Mouse (Mus musculus): ENCODE data around the gene Ctf2. TPM values are rescaled to one million over a fixed set of nuclear protein-coding genes. Genes with fewer than 3 reads are reported as not detected.

The Ctf2 gene
- total RNA-seq, 1 experiment = 0.71 TPM

GRCm38 (mm10) chr7:127772080-127772479 is 40.1 kb upstream of the Ctf2 start:
- Histone ChIP-seq H3K4me1 (ENCODE audit: control insufficient read depth in 2 of 2, insufficient read depth in 2 of 2, low read length in 2 of 2, poor library complexity in 1 of 2) (peaks cover 0 to 14% of the 10 kb centered on the region in 2 experiments; a peak in 2 of 4 replicates), H3K27ac (ENCODE audit: insufficient read depth, low read depth, low read length, poor library complexity, severe bottlenecking) (no peak overlapping the region), H3K36me3 (ENCODE audit: control insufficient read depth, insufficient read depth, low read length, poor library complexity, severe bottlenecking) (peaks cover 19% of the 10 kb centered on the region), H3K4me3 (ENCODE audit: insufficient read depth in 1 of 2, low read depth in 1 of 2, low read length in 2 of 2, poor library complexity in 1 of 2, severe bottlenecking in 1 of 2) (no peak overlapping the region), H3K9ac (ENCODE audit: insufficient read depth, low read depth, low read length, poor library complexity, severe bottlenecking) (no peak overlapping the region), H3K9me3 (ENCODE audit: control insufficient read depth, insufficient read depth, low read depth, low read length) (no peaks in the 10 kb centered on the region)
- TF ChIP-seq CHD2 (IDR thresholded peaks at IDR 0.05; ENCODE audit: low read depth, low read length) (no peak), ZC3H11A (IDR thresholded peaks at IDR 0.05; ENCODE audit: borderline replicate concordance, low read depth, low read length) (no peak), HCFC1 (IDR thresholded peaks at IDR 0.05; ENCODE audit: borderline replicate concordance, insufficient read depth, low read length) (no peak), ZNF384 (IDR thresholded peaks at IDR 0.05; ENCODE audit: low read depth, low read length) (no peak), MAFK (IDR thresholded peaks at IDR 0.05; ENCODE audit: insufficient read depth, low read depth, low read length) (no peak)
- in situ Hi-C loops (cut with MboI; ENCODE audit: low sequenced_read_pairs in 2 of 2, unreplicated experiment in 2 of 2) = no loop called here
- no peak for DNase-seq (ENCODE audit: low read depth, low spot score)

- in situ Hi-C loops (cut with MboI; ENCODE audit: low sequenced_read_pairs in 2 of 2, unreplicated experiment in 2 of 2) = no loop called here
- Histone ChIP-seq H3K4me1 (ENCODE audit: control insufficient read depth in 2 of 2, insufficient read depth in 2 of 2, low read length in 2 of 2, poor library complexity in 1 of 2) (peaks cover 0 to 17% of the 10 kb centered on the region in 2 experiments; a peak in 2 of 4 replicates), H3K4me3 (ENCODE audit: insufficient read depth in 1 of 2, low read depth in 1 of 2, low read length in 2 of 2, poor library complexity in 1 of 2, severe bottlenecking in 1 of 2) (peak overlapping the region; percentile 81 to 96; a peak in 1 of 4 replicates), H3K36me3 (ENCODE audit: control insufficient read depth, insufficient read depth, low read length, poor library complexity, severe bottlenecking) (peaks cover 19% of the 10 kb centered on the region), H3K9ac (ENCODE audit: insufficient read depth, low read depth, low read length, poor library complexity, severe bottlenecking) (peak overlapping the region; percentile 95; the same call in 1 of the 2 replicates), H3K27ac (ENCODE audit: insufficient read depth, low read depth, low read length, poor library complexity, severe bottlenecking) (no peak overlapping the region), H3K9me3 (ENCODE audit: control insufficient read depth, insufficient read depth, low read depth, low read length) (no peaks in the 10 kb centered on the region)
- no peak for DNase-seq (ENCODE audit: low read depth, low spot score)
- TF ChIP-seq MAFK (IDR thresholded peaks at IDR 0.05; ENCODE audit: insufficient read depth, low read depth, low read length) = no peak
- TF ChIP-seq ZNF384 (IDR thresholded peaks at IDR 0.05; ENCODE audit: low read depth, low read length) = no peak
- no peak for TF ChIP-seq ZC3H11A (IDR thresholded peaks at IDR 0.05; ENCODE audit: borderline replicate concordance, low read depth, low read length)
- no peak for TF ChIP-seq HCFC1 (IDR thresholded peaks at IDR 0.05; ENCODE audit: borderline replicate concordance, insufficient read depth, low read length)
- TF ChIP-seq CHD2 (IDR thresholded peaks at IDR 0.05; ENCODE audit: low read depth, low read length) = no peak
Observed at GRCm38 (mm10) chr7:127771262-127771661, 39.3 kb upstream of the Ctf2 start.

- Histone ChIP-seq H3K4me1 (ENCODE audit: control insufficient read depth in 2 of 2, insufficient read depth in 2 of 2, low read length in 2 of 2, poor library complexity in 1 of 2) (peaks cover 0 to 17% of the 10 kb centered on the region in 2 experiments; a peak in 2 of 4 replicates), H3K36me3 (ENCODE audit: control insufficient read depth, insufficient read depth, low read length, poor library complexity, severe bottlenecking) (peaks cover 25% of the 10 kb centered on the region), H3K9ac (ENCODE audit: insufficient read depth, low read depth, low read length, poor library complexity, severe bottlenecking) (peak overlapping the region; percentile 95), H3K4me3 (ENCODE audit: insufficient read depth in 1 of 2, low read depth in 1 of 2, low read length in 2 of 2, poor library complexity in 1 of 2, severe bottlenecking in 1 of 2) (peak overlapping the region; percentile 81 to 96), H3K9me3 (ENCODE audit: control insufficient read depth, insufficient read depth, low read depth, low read length) (no peaks in the 10 kb centered on the region), H3K27ac (ENCODE audit: insufficient read depth, low read depth, low read length, poor library complexity, severe bottlenecking) (peak overlapping the region; percentile 91)
- no peak for TF ChIP-seq ZC3H11A (IDR thresholded peaks at IDR 0.05; ENCODE audit: borderline replicate concordance, low read depth, low read length)
- no peak for TF ChIP-seq ZNF384 (IDR thresholded peaks at IDR 0.05; ENCODE audit: low read depth, low read length)
- TF ChIP-seq CHD2 (IDR thresholded peaks at IDR 0.05; ENCODE audit: low read depth, low read length) = no peak
- TF ChIP-seq MAFK (IDR thresholded peaks at IDR 0.05; ENCODE audit: insufficient read depth, low read depth, low read length) = no peak
- no peak for TF ChIP-seq HCFC1 (IDR thresholded peaks at IDR 0.05; ENCODE audit: borderline replicate concordance, insufficient read depth, low read length)
- in situ Hi-C loops (cut with MboI; ENCODE audit: low sequenced_read_pairs in 2 of 2, unreplicated experiment in 2 of 2) = no loop called here
- no peak for DNase-seq (ENCODE audit: low read depth, low spot score)
Observed at GRCm38 (mm10) chr7:127770039-127770905, 38.3 kb upstream of the Ctf2 start.

- H3K4me1 ChIP-seq (ENCODE audit: control insufficient read depth in 2 of 2, insufficient read depth in 2 of 2, low read length in 2 of 2, poor library complexity in 1 of 2) = peaks cover 0 to 17% of the 10 kb centered on the region in 2 experiments; a peak in 2 of 4 replicates
- peaks cover 28% of the 10 kb centered on the region for H3K36me3 ChIP-seq (ENCODE audit: control insufficient read depth, insufficient read depth, low read length, poor library complexity, severe bottlenecking)
- H3K4me3 ChIP-seq (ENCODE audit: insufficient read depth in 1 of 2, low read depth in 1 of 2, low read length in 2 of 2, poor library complexity in 1 of 2, severe bottlenecking in 1 of 2) = peak within 1 kb of the TSS; percentile 81 to 96
- TF ChIP-seq ZNF384 (IDR thresholded peaks at IDR 0.05; ENCODE audit: low read depth, low read length) (no peak), CHD2 (IDR thresholded peaks at IDR 0.05; ENCODE audit: low read depth, low read length) (no peak), HCFC1 (IDR thresholded peaks at IDR 0.05; ENCODE audit: borderline replicate concordance, insufficient read depth, low read length) (no peak), MAFK (IDR thresholded peaks at IDR 0.05; ENCODE audit: insufficient read depth, low read depth, low read length) (no peak), ZC3H11A (IDR thresholded peaks at IDR 0.05; ENCODE audit: borderline replicate concordance, low read depth, low read length) (no peak)
- in situ Hi-C loops (cut with MboI; ENCODE audit: low sequenced_read_pairs in 2 of 2, unreplicated experiment in 2 of 2) = no loop called here
- H3K27ac ChIP-seq (ENCODE audit: insufficient read depth, low read depth, low read length, poor library complexity, severe bottlenecking) = peak within 1 kb of the TSS; percentile 91
- no peak for DNase-seq (ENCODE audit: low read depth, low spot score)
- peak within 1 kb of the TSS; percentile 95 for H3K9ac ChIP-seq (ENCODE audit: insufficient read depth, low read depth, low read length, poor library complexity, severe bottlenecking)
- no peaks in the 10 kb centered on the region for H3K9me3 ChIP-seq (ENCODE audit: control insufficient read depth, insufficient read depth, low read depth, low read length)
Observed at GRCm38 (mm10) chr7:127769651-127770038, 37.7 kb upstream of the Ctf2 start, which contains the start of gene Orai3. Orai3 (plus strand) TSS chr7:127769815.
